Mouse (Mus musculus): ENCODE data around the gene Rpp38. TPM values are rescaled to one million over a fixed set of nuclear protein-coding genes. Genes with fewer than 3 reads are reported as not detected.

The Rpp38 gene
- polyA plus RNA-seq, 1 experiment from 2014 or later: 22.4 TPM

- ATAC-seq (replicated peaks; ENCODE audit: insufficient number of reproducible peaks, low FRiP score, low TSS enrichment, low read depth): no peak
Measured at GRCm38 (mm10) chr2:3285181-3285530, 47.3 kb downstream of the Rpp38 start.

DNA sequence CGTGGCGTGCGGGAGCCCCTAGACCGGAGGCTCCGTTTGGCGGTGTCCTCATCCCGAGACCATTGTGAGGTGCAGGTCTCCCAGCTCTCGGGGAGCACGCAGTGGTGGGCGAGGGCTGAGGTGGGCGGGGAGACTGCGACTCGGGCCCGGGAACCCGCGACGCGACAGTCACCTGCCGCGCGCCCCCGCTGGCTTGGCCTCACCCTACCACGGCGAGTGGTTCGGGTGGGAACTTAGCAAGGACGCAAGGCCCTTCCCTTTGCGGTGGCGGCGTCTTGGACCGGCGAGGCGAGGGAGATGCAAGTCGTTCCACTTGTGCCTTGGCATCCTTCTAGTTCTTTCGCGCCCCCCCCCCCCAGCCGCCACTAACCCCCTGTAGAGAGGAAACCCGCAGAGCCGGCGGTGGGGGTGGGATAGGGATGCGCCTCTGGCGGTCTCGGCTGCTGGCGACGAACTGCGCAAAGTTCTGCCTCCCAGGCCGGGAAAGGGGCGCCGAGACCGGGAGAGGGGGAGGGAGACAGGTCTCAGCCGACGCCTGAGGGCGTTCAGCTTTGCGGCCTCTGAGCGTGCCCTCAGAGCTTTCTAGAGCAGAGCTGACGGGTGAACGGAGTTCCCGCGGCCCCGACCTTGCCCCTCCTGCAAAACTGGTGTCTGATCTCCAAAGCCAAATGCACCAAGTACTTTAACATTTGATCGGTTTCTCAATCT lies 47.8 kb downstream of the Rpp38 start:
- Histone ChIP-seq H3K9me3 (replicated peaks; ENCODE audit: control insufficient read depth, low read length) (no peaks in the 10 kb centered on the region), H3K27me3 (ENCODE audit: control insufficient read depth, insufficient read depth, low read length) (no peaks in the 10 kb centered on the region), H3K36me3 (replicated peaks; ENCODE audit: control insufficient read depth, insufficient read depth, low read depth, low read length) (no peaks in the 10 kb centered on the region), H3K27ac (replicated peaks; ENCODE audit: low read depth, low read length) (peak overlapping the region; percentile 38), H3K4me2 (ENCODE audit: low read depth, low read length) (peak overlapping the region; percentile 88), H3K4me3 (ENCODE audit: low read depth, low read length) (peak overlapping the region; percentile 85), H3K4me1 (ENCODE audit: control insufficient read depth, insufficient read depth, low read length) (0 out of 2 replicates have a peak, but pooled peaks cover 4% of the 10 kb centered on the region), H3K9ac (replicated peaks; ENCODE audit: low read length) (peak overlapping the region; percentile 74)
- ATAC-seq (replicated peaks; ENCODE audit: insufficient number of reproducible peaks, low FRiP score, low TSS enrichment, low read depth) (no peak), DNase-seq (ENCODE audit: low spot score) (peak; percentile 72)
- under 1% methylated on average over 60 of the region's 60 CpGs for WGBS

More at GRCm38 (mm10) chr2:3285181-3285530, 47.3 kb downstream of the Rpp38 start:
- no peak overlapping the region for H3K27ac ChIP-seq (replicated peaks; ENCODE audit: low read depth, low read length)
- H3K4me3 ChIP-seq (ENCODE audit: low read depth, low read length): peak overlapping the region; percentile 85
- H3K36me3 ChIP-seq (replicated peaks; ENCODE audit: control insufficient read depth, insufficient read depth, low read depth, low read length): no peaks in the 10 kb centered on the region
- peak overlapping the region; percentile 74 for H3K9ac ChIP-seq (replicated peaks; ENCODE audit: low read length)
- H3K4me1 ChIP-seq (ENCODE audit: control insufficient read depth, insufficient read depth, low read length): 0 out of 2 replicates have a peak, but pooled peaks cover 4% of the 10 kb centered on the region
- DNase-seq (ENCODE audit: low spot score): no peak
- H3K4me2 ChIP-seq (ENCODE audit: low read depth, low read length): peak overlapping the region; percentile 88
- no peaks in the 10 kb centered on the region for H3K9me3 ChIP-seq (replicated peaks; ENCODE audit: control insufficient read depth, low read length)
- WGBS: 2% methylated on average over 6 of the region's 6 CpGs
- H3K27me3 ChIP-seq (ENCODE audit: control insufficient read depth, insufficient read depth, low read length): no peaks in the 10 kb centered on the region

DNA sequence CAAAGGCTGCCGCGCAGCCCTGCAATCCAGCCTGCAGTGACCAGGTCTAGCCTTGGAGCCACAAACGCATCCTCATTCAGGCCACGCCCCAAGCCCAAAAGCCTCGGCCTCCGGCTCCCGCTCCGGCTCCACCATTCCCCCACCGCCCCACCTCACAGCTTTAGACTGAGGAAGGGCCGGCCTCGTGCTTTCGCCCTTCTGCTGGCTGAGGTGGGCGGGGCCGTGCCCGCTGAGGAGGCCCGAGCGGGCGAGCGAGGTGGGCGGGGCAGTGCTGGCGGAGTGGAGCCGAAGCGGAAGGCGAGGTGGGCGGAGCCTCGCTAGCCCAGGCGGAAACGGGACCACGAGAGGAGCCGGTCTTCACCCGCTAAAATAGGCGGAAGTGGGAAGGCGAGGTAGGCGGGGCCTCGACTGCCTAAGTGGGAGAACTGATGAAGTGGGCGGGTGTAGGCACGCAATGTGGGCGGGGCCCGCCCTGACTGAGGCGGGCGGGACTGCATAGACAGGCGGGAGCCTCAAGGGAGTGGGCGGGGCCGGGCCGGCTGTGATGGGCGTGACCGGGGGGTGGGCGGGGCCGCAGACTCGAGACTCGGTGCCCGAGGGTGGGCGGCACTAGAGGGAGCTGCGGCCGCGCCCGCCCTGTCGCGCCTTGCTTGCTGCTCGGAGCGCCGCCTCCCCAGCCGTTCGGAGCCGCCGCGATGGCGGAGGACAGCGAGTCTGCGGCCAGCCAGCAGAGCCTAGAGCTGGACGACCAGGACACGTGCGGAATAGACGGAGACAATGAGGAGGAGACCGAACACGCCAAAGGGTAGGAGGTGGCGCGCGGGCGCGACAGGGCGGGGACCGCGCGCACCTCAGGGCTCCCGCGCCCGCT lies 48.6 kb downstream of the Rpp38 start, which contains the start of gene Nmt2:
Gene Nmt2 (plus strand): TSS at position 611 of the 871 bp plus-strand sequence.
- peak within 1 kb of the TSS; percentile 85 for H3K4me3 ChIP-seq (ENCODE audit: low read depth, low read length)
- H3K4me2 ChIP-seq (ENCODE audit: low read depth, low read length): peak within 1 kb of the TSS; percentile 88
- no peaks in the 10 kb centered on the region for H3K27me3 ChIP-seq (ENCODE audit: control insufficient read depth, insufficient read depth, low read length)
- H3K9ac ChIP-seq (replicated peaks; ENCODE audit: low read length): peak within 1 kb of the TSS; percentile 74
- peak within 1 kb of the TSS; percentile 57 for H3K27ac ChIP-seq (replicated peaks; ENCODE audit: low read depth, low read length)
- 0 out of 2 replicates have a peak, but pooled peaks cover 4% of the 10 kb centered on the region for H3K4me1 ChIP-seq (ENCODE audit: control insufficient read depth, insufficient read depth, low read length)
- DNase-seq (ENCODE audit: low spot score): peak; percentile 100
- under 1% methylated on average over 78 of the region's 88 CpGs for WGBS
- no peaks in the 10 kb centered on the region for H3K9me3 ChIP-seq (replicated peaks; ENCODE audit: control insufficient read depth, low read length)
- H3K36me3 ChIP-seq (replicated peaks; ENCODE audit: control insufficient read depth, insufficient read depth, low read depth, low read length): no peaks in the 10 kb centered on the region
- peak; percentile 98 for ATAC-seq (replicated peaks; ENCODE audit: insufficient number of reproducible peaks, low FRiP score, low TSS enrichment, low read depth)

DNA sequence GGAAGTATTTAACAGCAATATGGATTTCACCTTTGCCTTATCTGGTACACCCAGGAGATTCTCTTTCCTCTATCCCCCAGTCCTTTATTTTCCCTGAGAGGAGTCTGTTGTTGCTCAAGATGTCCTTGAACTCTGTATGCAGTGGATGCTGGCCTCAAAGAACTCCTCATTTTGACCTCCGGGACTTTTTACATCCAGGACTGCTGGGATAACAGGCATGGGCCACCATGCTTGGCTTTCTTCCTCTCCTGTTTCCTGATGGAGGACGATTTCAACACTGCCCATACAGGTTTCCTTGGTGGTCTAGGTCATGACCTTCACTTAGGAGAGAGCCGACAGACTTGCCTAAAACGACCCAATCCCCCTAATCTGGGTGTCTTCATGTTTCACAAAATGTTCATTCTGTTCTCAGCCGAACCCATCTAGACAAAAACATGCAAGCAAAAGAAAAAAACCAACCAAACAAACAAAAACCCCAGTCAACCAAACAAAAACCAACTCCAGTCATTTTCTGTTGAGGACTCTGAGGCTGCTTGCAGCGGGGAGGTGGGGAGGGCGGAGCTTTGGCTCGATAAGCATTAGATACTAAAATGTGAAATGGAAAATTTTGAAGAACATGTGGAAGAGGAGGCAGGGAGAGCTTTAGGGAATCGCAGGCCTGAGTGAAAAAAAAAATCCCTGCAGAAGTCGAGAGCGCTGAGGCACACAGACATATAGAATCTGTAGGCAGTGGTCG lies 49.4 kb downstream of the Rpp38 start:
- peak overlapping the region; percentile 31 for H3K4me3 ChIP-seq (ENCODE audit: low read depth, low read length)
- H3K9me3 ChIP-seq (replicated peaks; ENCODE audit: control insufficient read depth, low read length): no peaks in the 10 kb centered on the region
- H3K4me1 ChIP-seq (ENCODE audit: control insufficient read depth, insufficient read depth, low read length): 0 out of 2 replicates have a peak, but pooled peaks cover 4% of the 10 kb centered on the region
- ATAC-seq (replicated peaks; ENCODE audit: insufficient number of reproducible peaks, low FRiP score, low TSS enrichment, low read depth) (no peak), DNase-seq (ENCODE audit: low spot score) (peak; percentile 2)
- peak overlapping the region; percentile 57; the same call in 1 of the 2 replicates for H3K27ac ChIP-seq (replicated peaks; ENCODE audit: low read depth, low read length)
- no peaks in the 10 kb centered on the region for H3K27me3 ChIP-seq (ENCODE audit: control insufficient read depth, insufficient read depth, low read length)
- WGBS: 8% methylated on average over 12 of the region's 12 CpGs
- peak overlapping the region; percentile 55 for H3K9ac ChIP-seq (replicated peaks; ENCODE audit: low read length)
- H3K4me2 ChIP-seq (ENCODE audit: low read depth, low read length): peak overlapping the region; percentile 36
- H3K36me3 ChIP-seq (replicated peaks; ENCODE audit: control insufficient read depth, insufficient read depth, low read depth, low read length): no peaks in the 10 kb centered on the region

DNA sequence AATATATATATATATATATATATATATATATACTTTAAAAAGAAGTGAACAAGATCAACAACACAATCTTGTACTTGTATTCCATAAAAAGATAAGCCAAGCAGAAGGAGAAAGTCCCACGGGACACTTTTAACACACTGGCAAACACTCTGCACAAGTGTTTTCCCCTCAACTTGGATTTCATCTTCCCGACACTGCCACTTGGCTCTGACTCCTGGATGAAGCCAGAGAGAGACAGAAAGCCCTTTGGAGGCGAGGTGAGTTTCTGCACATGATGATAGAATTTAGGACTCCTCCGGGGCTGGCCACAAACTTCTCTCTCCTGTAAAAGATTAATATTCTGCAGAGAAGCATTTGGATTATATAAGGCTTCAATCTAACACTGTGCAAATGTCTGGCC lies 51.1 kb downstream of the Rpp38 start:
- Histone ChIP-seq H3K4me2 (ENCODE audit: low read depth, low read length) (no peak overlapping the region), H3K36me3 (replicated peaks; ENCODE audit: control insufficient read depth, insufficient read depth, low read depth, low read length) (no peaks in the 10 kb centered on the region), H3K27ac (replicated peaks; ENCODE audit: low read depth, low read length) (no peak overlapping the region), H3K4me1 (ENCODE audit: control insufficient read depth, insufficient read depth, low read length) (0 out of 2 replicates have a peak, but pooled peaks cover 4% of the 10 kb centered on the region), H3K4me3 (ENCODE audit: low read depth, low read length) (no peak overlapping the region), H3K9me3 (replicated peaks; ENCODE audit: control insufficient read depth, low read length) (no peaks in the 10 kb centered on the region), H3K9ac (replicated peaks; ENCODE audit: low read length) (no peak overlapping the region), H3K27me3 (ENCODE audit: control insufficient read depth, insufficient read depth, low read length) (no peaks in the 10 kb centered on the region)
- ATAC-seq (replicated peaks; ENCODE audit: insufficient number of reproducible peaks, low FRiP score, low TSS enrichment, low read depth): no peak
- 86% methylated on average over 4 of the region's 4 CpGs for WGBS
- no peak for DNase-seq (ENCODE audit: low spot score)

Other genes starting within 250 kb of the Rpp38 start
- gene Fam171a1, start 218.4 kb downstream of the Rpp38 start, polyA plus RNA-seq (2014; fragmentation: Nextera tagmentation; extraction: Ambion mirVana): 36.0 and 41.6 TPM in 2 replicates
- gene Nmt2, start 48.4 kb downstream of the Rpp38 start, polyA plus RNA-seq (2014; fragmentation: Nextera tagmentation; extraction: Ambion mirVana): 46.0 and 46.1 TPM in 2 replicates
- gene Acbd7, start 3.5 kb upstream of the Rpp38 start, polyA plus RNA-seq (2014; fragmentation: Nextera tagmentation; extraction: Ambion mirVana): 0.43 and 0.74 TPM in 2 replicates
- not detected in 2 replicates for gene Olah, start 64.6 kb upstream of the Rpp38 start, polyA plus RNA-seq (2014; fragmentation: Nextera tagmentation; extraction: Ambion mirVana)
- not detected in 2 replicates for gene Meig1, start 90.0 kb upstream of the Rpp38 start, polyA plus RNA-seq (2014; fragmentation: Nextera tagmentation; extraction: Ambion mirVana)
- gene Dclre1c, start 91.5 kb upstream of the Rpp38 start, polyA plus RNA-seq (2014; fragmentation: Nextera tagmentation; extraction: Ambion mirVana): 5.8 and 5.9 TPM in 2 replicates
- 47.4 and 54.5 TPM in 2 replicates for gene Suv39h2, start 142.4 kb upstream of the Rpp38 start, polyA plus RNA-seq (2014; fragmentation: Nextera tagmentation; extraction: Ambion mirVana)
- gene Gm45902, start 180.1 kb upstream of the Rpp38 start, polyA plus RNA-seq (2014; fragmentation: Nextera tagmentation; extraction: Ambion mirVana): 7.1 and 8.8 TPM in 2 replicates
- gene Hspa14, start 180.2 kb upstream of the Rpp38 start, polyA plus RNA-seq (2014; fragmentation: Nextera tagmentation; extraction: Ambion mirVana): 122 and 125 TPM in 2 replicates
- gene Cdnf, start 180.4 kb upstream of the Rpp38 start, polyA plus RNA-seq (2014; fragmentation: Nextera tagmentation; extraction: Ambion mirVana): 0.36 TPM in 1 of 2 replicates, not detected in the other
- gene Fam107b, start 237.8 kb upstream of the Rpp38 start, polyA plus RNA-seq (2014; fragmentation: Nextera tagmentation; extraction: Ambion mirVana): 79.4 and 80.6 TPM in 2 replicates